Mouse (Mus musculus): ENCODE results near the gene Pnmal1. TPM values are rescaled to one million over a fixed set of nuclear protein-coding genes. Genes with fewer than 3 reads are reported as not detected.

Pnmal1 gene
- polyA plus RNA-seq, 1 experiment, result not detected

DNA sequence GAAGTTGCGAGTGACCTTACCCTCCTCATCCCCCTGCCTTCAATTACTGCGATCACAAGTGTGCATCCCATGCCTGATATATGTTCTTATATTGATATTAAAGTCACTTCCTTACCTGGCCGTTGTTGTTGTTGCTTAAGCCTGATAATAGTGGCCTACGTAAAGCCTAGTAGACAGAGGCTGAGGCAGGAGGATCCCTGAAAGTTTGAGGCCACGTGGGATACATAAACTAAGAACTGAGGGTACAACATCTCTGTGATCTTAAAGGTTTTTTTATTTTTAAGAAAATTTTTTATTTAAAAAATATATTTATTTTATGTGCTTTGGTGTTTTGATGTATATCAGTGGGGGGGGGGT is 33.0 kb downstream of the Pnmal1 start, which contains the start of gene Ccdc8:
TSS of gene Ccdc8 (plus strand) at position 258 of the 357 bp plus-strand sequence.
- Histone ChIP-seq H3K4me3 (ENCODE audit: insufficient read depth, low read length) (0 out of 2 replicates have a peak within 1 kb of the TSS, but pooled peaks have one; percentile 4), H3K4me1 (ENCODE audit: control insufficient read depth, insufficient read depth, low read length) (no peaks in the 10 kb centered on the region), H3K27ac (ENCODE audit: insufficient read depth, low read length) (no peak within 1 kb of the TSS)
- TF ChIP-seq CTCF (IDR thresholded peaks at IDR 0.05; ENCODE audit: borderline replicate concordance, insufficient read depth, low read length) (no peak), POLR2A (IDR thresholded peaks at IDR 0.05; ENCODE audit: low read depth, low read length) (no peak)

DNA sequence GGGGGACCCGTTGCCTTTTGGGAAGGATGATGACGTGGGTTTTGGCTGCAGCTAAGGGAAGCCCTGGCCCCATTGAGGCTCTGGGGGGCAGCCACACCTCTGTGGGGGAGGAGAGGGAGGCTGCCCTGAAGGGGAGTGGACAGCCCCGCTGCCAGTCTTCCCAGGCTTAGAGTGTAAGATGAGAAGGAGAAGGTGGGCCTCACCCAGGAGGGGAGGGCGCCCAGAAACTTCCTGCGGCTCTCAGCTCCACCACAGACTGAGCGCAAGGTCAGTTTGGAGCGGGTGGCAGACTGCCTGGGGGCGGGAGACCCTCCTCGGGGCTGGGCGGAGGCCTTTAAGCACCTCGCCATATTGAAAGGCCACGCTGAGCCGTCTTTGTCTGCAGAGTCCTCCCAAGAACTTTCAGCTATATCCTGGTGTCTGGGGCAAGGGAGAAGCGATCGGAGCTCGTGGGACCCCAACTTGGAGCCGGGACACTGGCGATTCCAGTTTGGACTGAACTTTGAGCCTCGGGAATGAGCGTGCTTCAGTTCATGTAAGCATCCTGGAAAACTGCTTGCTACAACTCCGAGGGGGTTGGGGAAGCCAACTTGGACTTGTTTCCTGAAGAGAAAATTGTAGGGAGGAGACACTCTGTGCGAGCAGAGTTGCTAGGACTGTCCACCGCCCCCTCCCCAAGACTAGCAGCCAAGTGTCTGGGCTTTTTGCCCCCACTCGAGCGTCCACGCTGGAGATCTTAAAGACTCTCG is 34.3 kb downstream of the Pnmal1 start:
- H3K4me1 ChIP-seq (ENCODE audit: control insufficient read depth, insufficient read depth, low read length), result no peaks in the 10 kb centered on the region

DNA sequence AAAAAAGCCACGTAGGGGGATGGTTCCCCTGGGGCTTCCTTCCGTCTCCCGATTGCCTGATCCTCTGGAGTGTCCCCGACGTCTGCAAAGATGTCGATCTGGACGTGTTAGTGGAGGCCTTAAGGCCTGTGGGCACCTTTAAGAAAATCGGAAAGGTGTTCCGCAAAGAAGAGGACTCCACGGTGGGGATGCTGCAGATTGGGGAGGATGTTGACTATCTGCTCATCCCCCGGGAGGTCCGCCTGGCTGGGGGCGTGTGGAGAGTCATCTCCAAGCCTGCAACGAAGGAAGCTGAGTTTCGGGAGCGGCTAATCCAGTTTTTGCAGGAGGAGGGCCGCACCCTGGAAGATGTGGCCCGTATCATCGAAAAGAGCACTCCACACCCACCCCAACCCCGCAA is 34.9 kb downstream of the Pnmal1 start:
- Histone ChIP-seq H3K4me1 (ENCODE audit: control insufficient read depth, insufficient read depth, low read length) (no peaks in the 10 kb centered on the region), H3K4me3 (ENCODE audit: insufficient read depth, low read length) (peak overlapping the region; percentile 75), H3K27ac (ENCODE audit: insufficient read depth, low read length) (no peak overlapping the region)
- no peak for TF ChIP-seq POLR2A (IDR thresholded peaks at IDR 0.05; ENCODE audit: low read depth, low read length)
- no peak for TF ChIP-seq CTCF (IDR thresholded peaks at IDR 0.05; ENCODE audit: borderline replicate concordance, insufficient read depth, low read length)

More for the DNA sequence above, 34.3 kb downstream of the Pnmal1 start:
- no peak for TF ChIP-seq CTCF (IDR thresholded peaks at IDR 0.05; ENCODE audit: borderline replicate concordance, insufficient read depth, low read length)
- TF ChIP-seq POLR2A (IDR thresholded peaks at IDR 0.05; ENCODE audit: low read depth, low read length), result peak; percentile 89
- Histone ChIP-seq H3K4me3 (ENCODE audit: insufficient read depth, low read length) (peak overlapping the region; percentile 75), H3K27ac (ENCODE audit: insufficient read depth, low read length) (no peak overlapping the region)

DNA sequence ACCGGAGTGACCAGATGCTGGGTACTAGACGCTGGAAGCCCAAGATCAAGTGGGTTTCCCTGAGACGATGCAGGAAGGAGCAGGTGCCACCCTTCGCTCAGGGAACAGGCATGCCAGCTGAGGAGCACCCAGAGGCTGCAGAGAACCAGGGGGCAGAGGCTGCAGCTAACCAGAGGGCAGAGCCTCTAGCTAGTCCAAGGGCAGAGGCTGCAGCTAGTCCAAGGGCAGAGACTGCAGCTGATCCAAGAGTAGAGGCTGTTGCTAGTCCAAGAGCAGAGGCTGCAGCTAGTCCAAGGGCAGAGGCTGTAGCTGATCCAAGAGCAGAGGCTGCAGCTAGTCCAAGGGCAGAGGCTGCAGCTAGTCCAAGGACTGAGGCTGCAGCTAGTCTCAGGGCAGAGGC is 35.9 kb downstream of the Pnmal1 start:
- Histone ChIP-seq H3K4me3 (ENCODE audit: insufficient read depth, low read length) (no peak overlapping the region), H3K4me1 (ENCODE audit: control insufficient read depth, insufficient read depth, low read length) (no peaks in the 10 kb centered on the region), H3K27ac (ENCODE audit: insufficient read depth, low read length) (no peak overlapping the region)
- TF ChIP-seq POLR2A (IDR thresholded peaks at IDR 0.05; ENCODE audit: low read depth, low read length) (no peak), CTCF (IDR thresholded peaks at IDR 0.05; ENCODE audit: borderline replicate concordance, insufficient read depth, low read length) (no peak)

DNA sequence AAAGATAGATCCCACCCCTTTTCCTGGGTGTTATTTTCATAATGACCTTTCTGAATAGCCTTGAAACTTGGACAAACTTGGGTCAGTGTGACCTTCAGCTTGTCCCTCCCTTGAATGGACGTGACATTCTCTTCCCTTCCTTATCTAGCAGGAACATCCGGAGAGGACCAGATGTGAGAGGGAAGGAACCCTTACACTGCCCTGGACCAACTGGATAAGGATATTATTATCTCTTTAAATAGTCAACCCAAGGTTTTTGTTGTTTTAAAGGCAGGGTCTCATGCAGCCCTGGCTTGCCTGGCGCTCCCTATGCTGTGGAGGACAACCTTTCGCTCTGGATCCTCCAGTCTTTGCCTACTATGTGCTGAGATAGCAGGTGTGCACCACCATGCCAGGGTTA is 39.8 kb downstream of the Pnmal1 start:
- peaks cover 4% of the 10 kb centered on the region; the same call in 1 of the 2 replicates for H3K4me1 ChIP-seq (ENCODE audit: control insufficient read depth, insufficient read depth, low read length)
- no peak overlapping the region for H3K27ac ChIP-seq (ENCODE audit: insufficient read depth, low read length)
- no peak for TF ChIP-seq POLR2A (IDR thresholded peaks at IDR 0.05; ENCODE audit: low read depth, low read length)
- no peak for TF ChIP-seq CTCF (IDR thresholded peaks at IDR 0.05; ENCODE audit: borderline replicate concordance, insufficient read depth, low read length)
- no peak overlapping the region for H3K4me3 ChIP-seq (ENCODE audit: insufficient read depth, low read length)

DNA sequence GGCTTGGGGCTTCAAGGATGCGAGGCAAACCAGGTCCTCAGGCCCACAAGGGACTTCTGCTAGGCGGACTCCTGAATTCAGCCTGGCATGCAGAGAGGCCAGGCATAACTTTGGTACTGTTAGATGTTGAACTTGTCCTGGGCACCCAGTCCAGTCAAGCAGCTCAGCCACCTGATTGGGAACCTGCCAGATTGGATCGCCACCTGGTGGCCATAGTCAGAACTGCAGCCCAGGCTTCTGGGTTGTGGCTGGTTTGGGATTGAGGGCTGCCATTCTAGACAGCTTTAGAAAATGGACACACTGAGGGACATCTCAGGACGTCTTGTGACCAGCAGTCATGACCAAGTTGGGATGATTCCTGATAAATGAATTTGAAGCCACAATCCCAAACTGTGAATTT is 40.2 kb downstream of the Pnmal1 start:
- TF ChIP-seq CTCF (IDR thresholded peaks at IDR 0.05; ENCODE audit: borderline replicate concordance, insufficient read depth, low read length) (peak; percentile 65; the same call in 1 of the 2 replicates), POLR2A (IDR thresholded peaks at IDR 0.05; ENCODE audit: low read depth, low read length) (no peak)
- Histone ChIP-seq H3K4me3 (ENCODE audit: insufficient read depth, low read length) (no peak overlapping the region), H3K27ac (ENCODE audit: insufficient read depth, low read length) (no peak overlapping the region), H3K4me1 (ENCODE audit: control insufficient read depth, insufficient read depth, low read length) (peaks cover 4% of the 10 kb centered on the region; the same call in 1 of the 2 replicates)

DNA sequence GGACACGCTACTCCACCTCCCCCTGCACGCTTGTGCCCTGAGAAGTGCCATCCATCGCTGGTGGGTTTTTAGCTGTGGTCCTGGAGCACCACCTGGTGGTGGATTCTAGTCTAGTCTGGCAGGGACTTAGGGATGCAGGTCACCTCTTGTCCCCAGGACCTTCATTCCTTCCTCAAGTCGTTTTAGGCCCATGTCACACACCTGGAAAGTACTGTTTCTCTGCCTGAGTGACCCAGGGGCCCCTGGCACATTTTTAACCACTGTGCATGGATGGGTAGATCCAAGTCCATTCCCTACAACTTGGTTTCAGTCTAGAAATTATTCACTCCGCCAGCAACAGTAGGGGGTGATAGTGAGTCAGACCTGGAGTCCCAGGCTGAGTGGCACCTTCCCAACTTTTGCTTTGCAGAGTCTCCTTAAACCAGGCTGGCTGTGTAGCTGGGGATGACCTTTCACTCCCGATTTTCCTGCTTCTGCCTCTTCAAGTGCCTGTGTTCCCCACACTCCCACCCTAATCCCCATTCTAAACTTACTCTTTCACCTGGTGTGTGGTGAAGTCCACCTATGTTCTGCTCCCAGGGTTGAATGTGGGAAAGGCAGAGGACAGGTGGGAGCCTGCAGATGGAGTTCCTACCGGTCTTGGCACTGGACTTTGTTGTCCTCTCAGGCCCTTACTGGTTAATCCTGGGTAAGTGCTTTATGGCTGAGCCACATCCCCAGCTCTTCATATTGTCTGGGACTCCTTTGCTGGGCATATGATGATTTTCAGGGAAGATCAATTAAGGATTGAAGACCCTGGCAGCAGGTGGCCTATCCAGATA is 43.1 kb downstream of the Pnmal1 start:
- Histone ChIP-seq H3K4me3 (ENCODE audit: insufficient read depth, low read length) (no peak overlapping the region), H3K27ac (ENCODE audit: insufficient read depth, low read length) (no peak overlapping the region; the same call in 1 of the 2 replicates), H3K4me1 (ENCODE audit: control insufficient read depth, insufficient read depth, low read length) (peaks cover 4% of the 10 kb centered on the region; the same call in 1 of the 2 replicates)
- TF ChIP-seq CTCF (IDR thresholded peaks at IDR 0.05; ENCODE audit: borderline replicate concordance, insufficient read depth, low read length) (peak; percentile 87), POLR2A (IDR thresholded peaks at IDR 0.05; ENCODE audit: low read depth, low read length) (no peak)

DNA sequence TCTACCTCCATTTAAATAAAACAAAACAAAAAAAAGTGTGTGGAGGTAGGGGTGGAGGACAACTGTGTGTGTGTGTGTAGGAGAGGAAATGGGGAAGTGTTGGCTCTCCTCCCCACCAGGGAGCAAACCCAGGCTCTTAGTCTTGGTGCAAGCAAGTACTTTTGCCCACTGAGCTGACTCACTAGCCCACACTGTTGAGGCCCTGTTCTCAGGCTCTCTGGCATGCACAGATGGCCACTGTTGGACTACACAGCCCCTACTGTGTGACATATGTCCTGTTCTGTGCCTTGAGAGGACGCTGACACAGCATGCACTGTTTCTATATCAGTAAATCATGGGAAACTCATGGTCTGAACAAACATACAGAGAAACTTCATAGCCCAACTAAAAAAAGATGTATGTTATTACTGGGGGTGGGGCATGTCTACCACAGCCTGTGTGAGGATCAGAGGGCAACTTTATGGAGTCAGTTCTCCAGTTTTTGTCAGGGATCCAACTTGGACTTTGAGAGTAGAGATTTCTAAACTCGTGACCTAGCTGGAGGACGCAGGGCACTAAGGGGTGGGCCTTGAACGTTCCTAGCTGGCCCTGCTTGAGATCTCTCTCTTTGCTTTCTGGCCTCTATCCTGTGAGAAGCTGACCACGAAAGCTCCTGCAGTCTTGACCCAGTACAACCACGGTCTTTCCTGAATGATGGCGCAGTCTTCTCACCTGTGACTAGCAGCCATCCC is 43.9 kb downstream of the Pnmal1 start:
- no peak overlapping the region for H3K4me3 ChIP-seq (ENCODE audit: insufficient read depth, low read length)
- peak overlapping the region; percentile 0; the same call in 1 of the 2 replicates for H3K27ac ChIP-seq (ENCODE audit: insufficient read depth, low read length)
- TF ChIP-seq CTCF (IDR thresholded peaks at IDR 0.05; ENCODE audit: borderline replicate concordance, insufficient read depth, low read length) (no peak), POLR2A (IDR thresholded peaks at IDR 0.05; ENCODE audit: low read depth, low read length) (no peak)
- peaks cover 4% of the 10 kb centered on the region; the same call in 1 of the 2 replicates for H3K4me1 ChIP-seq (ENCODE audit: control insufficient read depth, insufficient read depth, low read length)

DNA sequence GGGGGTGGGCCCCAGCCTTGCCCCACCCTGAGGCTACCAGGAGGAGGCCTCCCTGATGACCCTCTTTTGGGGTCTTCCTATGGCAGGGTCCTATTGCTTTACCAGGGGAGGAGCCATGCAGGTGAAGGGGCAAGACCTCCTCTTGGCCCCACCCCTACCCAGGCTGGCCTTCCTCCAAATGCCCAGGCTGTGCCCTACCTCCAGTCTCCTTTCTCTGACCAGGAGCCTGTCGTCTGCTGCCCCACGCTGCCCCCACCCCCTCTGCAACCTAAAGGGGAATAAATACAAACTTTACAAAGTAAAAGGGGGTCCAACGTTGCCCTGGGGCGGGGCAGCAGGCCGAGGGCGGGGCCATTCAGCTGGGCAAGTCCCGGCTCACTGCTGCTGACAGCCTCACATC is 45.2 kb downstream of the Pnmal1 start:
- no peak for TF ChIP-seq POLR2A (IDR thresholded peaks at IDR 0.05; ENCODE audit: low read depth, low read length)
- no peak for TF ChIP-seq CTCF (IDR thresholded peaks at IDR 0.05; ENCODE audit: borderline replicate concordance, insufficient read depth, low read length)
- Histone ChIP-seq H3K4me1 (ENCODE audit: control insufficient read depth, insufficient read depth, low read length) (peaks cover 4% of the 10 kb centered on the region; the same call in 1 of the 2 replicates), H3K27ac (ENCODE audit: insufficient read depth, low read length) (no peak overlapping the region), H3K4me3 (ENCODE audit: insufficient read depth, low read length) (no peak overlapping the region)

Measured in embryonic fibroblast, embryonic 13.5 days (primary cell).